Mouse (Mus musculus) liver, embryonic 14 days (tissue): ENCODE results near the gene Polr2i. TPM values are rescaled to one million over a fixed set of nuclear protein-coding genes. Genes with fewer than 3 reads are reported as not detected.

Experiments used
- polyA plus RNA-seq: library from polyadenylated mRNA; depleted of rRNA; stranded (reverse); fragments of >200 nt; gene quantifications from 2 replicates; pipeline ENCODE4 v1.2.3, GENCODE M21; 2012; rRNA removed

Gene Polr2i
- 64.7 and 70.6 TPM in 2 replicates for polyA plus RNA-seq

DNA sequence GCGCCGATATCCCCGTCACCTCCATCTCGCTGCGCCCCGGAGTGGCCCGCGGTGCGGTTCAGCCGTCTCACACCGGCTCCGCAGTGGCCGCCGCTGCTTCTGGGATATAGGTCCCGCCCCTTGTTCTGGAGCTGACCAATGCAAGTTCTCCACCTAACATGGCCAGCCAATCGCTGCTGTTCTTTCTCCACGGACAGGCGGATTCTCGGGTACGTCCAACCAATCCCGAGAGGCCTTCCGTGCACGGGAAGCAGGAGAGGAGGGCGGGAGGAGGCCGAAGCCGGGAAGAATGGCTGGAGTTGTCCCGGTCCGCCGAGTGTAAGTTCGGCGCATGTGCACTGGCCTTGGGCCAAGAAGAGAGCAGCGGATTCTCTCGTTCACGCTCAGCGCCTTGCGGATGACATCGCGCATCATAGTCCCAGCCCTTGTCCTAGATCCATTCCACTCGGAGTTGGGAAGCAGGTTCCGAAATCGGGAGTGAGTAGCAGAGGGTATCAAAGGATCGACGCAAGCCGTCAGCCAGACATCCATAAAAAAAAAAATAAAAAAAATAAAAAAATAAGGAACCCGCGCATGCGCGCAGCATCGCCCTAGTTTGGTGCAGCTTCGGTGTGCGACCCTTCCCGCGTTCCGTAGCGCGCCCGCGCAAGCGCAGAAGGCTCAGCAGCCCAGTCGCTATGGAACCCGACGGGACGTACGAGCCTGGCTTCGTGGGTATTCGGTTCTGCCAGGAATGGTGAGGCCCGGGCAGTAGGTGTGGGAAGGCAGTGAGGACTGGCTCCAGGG, at the start of gene Polr2i, which contains the start of gene Tbcb:
Gene Polr2i, plus strand, starts transcription at position 280 of the 786 bp plus-strand sequence.
Gene Tbcb, minus strand, starts transcription at position 604 of the 786 bp plus-strand sequence.

DNA sequence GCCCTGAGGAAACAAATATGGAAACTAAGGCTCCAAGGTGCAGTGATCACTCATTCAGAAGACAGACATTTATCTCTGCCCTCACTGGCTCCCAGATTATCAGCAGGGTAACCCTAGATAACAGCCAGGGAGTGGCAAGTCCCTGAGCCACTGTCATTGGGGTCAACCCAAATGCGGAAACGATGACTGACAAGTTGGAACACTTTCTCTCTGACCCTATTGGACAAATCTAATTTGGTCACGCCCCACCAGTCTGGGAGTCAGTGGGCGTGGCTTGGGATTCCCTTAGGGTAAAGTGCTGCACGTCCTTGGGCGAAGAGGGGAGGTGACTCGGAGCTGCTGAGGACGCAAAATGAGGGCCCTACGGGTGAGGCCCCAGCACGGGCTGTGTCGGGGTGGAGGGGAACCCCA, 47.9 kb upstream of the Polr2i start, which contains the start of gene Cox7a1:
Gene Cox7a1, plus strand, starts transcription at position 266 of the 411 bp plus-strand sequence.

DNA sequence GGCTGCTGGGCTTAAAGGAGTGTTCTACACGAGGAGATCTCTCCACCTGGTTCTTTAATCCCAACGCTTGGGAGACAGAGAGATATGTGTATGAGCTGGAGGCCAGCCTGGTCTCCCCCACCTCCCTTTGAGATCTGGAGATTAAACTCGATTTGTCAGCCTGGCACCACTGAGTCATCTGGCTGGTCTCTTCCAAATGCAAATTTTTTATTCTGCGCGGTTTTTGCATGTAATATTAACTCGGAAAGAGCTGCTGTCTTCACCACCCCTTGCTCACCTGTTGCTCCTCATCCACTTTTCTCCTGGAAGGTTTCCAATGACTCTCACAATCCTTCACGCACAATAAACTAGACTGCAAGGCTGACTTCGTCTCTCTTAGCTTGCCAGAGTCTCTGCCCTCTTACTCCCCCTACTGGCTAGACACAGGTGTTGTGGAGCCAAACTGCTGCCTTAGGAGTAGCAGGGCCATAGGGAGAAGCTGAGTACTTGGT, 33.2 kb upstream of the Polr2i start, which contains the start of gene Capns1:
Gene Capns1, minus strand, starts transcription at position 331 of the 491 bp plus-strand sequence.

DNA sequence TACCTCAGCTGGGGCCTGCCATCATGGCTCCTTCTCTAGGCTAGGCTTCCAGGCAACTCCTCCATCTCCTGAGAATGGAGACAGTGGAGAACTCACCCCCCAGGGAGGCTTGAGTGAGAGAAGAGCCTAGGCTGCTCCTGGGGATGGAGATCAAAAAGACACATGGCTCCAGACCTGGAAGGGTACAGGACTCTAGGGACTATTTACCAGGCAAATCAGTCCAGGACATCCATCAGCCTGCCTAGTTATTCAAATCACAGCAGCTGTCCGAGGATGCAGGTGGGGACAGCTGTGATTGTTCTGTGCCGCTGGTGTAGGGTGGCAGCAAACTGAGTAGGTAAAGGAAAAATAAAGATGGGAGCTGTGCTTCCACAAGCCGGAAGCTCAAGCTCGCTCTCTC, 3.9 kb downstream of the Polr2i start, which contains the start of gene Ovol3:
Gene Ovol3, minus strand, starts transcription at position 101 of the 400 bp plus-strand sequence.

DNA sequence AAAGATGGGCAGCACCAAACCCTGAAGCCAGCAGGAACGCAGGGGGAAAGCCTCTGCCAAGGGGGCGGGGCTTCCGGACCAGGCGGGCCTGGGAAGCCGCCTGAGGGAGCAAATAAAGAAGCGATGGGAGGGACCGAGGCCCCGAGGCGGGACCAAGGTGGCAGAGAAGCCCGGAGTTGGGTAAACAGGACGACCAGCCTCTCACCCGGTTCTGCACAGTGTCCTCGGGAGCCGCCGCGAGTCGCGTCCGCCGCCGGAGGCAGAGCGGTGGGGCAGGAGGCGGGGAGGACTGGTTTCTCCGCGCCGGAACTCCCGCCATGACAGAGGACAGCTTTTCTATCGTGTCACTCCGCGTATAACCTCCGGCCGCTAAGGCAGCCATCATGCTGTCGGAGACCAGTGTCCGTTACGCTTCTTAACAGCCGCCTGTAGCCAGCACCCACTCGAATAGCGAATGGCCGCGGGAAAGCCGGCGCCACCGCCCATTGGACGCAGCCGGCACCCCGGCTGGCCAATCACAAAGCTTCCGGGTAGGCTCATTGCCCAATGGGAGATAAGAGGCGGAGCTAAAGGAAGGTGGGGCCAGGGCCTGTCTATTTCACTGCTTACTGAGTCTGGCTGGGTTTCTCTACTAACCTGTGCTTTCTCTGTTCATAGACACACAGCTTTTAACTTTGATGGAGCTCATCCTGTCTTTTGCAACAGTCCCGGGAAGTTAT, 48.4 kb downstream of the Polr2i start, which contains the start of the genes Thap8 and Wdr62:
Gene Thap8, plus strand, starts transcription at position 144 of the 719 bp plus-strand sequence.
Gene Wdr62, minus strand, starts transcription at position 469 of the 719 bp plus-strand sequence.

Other genes with a start within 250 kb of the Polr2i start
- gene Zfp568, start 248.0 kb upstream of the Polr2i start, polyA plus RNA-seq = 5.8 and 6.6 TPM in 2 replicates
- gene Zfp14, start 180.6 kb upstream of the Polr2i start, polyA plus RNA-seq = 0.31 and 0.33 TPM in 2 replicates
- 0.60 and 0.68 TPM in 2 replicates for gene Zfp82, start 159.0 kb upstream of the Polr2i start, polyA plus RNA-seq
- 0.02 TPM in 2 replicates for gene Gm26920, start 141.5 kb upstream of the Polr2i start, polyA plus RNA-seq
- gene Zfp566, start 141.4 kb upstream of the Polr2i start, polyA plus RNA-seq = 1.1 and 1.2 TPM in 2 replicates
- 5.0 and 5.6 TPM in 2 replicates for gene Zfp260, start 137.2 kb upstream of the Polr2i start, polyA plus RNA-seq
- 0.57 and 0.73 TPM in 2 replicates for gene Zfp382, start 110.0 kb upstream of the Polr2i start, polyA plus RNA-seq
- gene Zfp146, start 62.2 kb upstream of the Polr2i start, polyA plus RNA-seq = 22.7 and 23.5 TPM in 2 replicates
- gene Cox7a1, start 47.8 kb upstream of the Polr2i start, polyA plus RNA-seq = 2.8 and 3.4 TPM in 2 replicates
- gene Capns1, start 33.1 kb upstream of the Polr2i start, polyA plus RNA-seq = 109 and 119 TPM in 2 replicates
- gene Tbcb, start 324 bp downstream of the Polr2i start, polyA plus RNA-seq = 24.6 and 27.0 TPM in 2 replicates
- gene Ovol3, start 3.8 kb downstream of the Polr2i start, polyA plus RNA-seq = 0.07 TPM in 1 of 2 replicates, not detected in the other
- gene Thap8, start 48.1 kb downstream of the Polr2i start, polyA plus RNA-seq = not detected in 2 replicates
- gene Wdr62, start 48.5 kb downstream of the Polr2i start, polyA plus RNA-seq = 12.3 and 12.9 TPM in 2 replicates
- gene Clip3, start 59.8 kb downstream of the Polr2i start, polyA plus RNA-seq = 0.85 and 0.99 TPM in 2 replicates
- gene Alkbh6, start 76.8 kb downstream of the Polr2i start, polyA plus RNA-seq = 13.6 and 13.9 TPM in 2 replicates
- 9.4 and 10.6 TPM in 2 replicates for gene Syne4, start 82.9 kb downstream of the Polr2i start, polyA plus RNA-seq
- gene E130208F15Rik, start 89.8 kb downstream of the Polr2i start, polyA plus RNA-seq = 0.12 and 0.16 TPM in 2 replicates
- 4.5 and 5.2 TPM in 2 replicates for gene Sdhaf1, start 91.9 kb downstream of the Polr2i start, polyA plus RNA-seq
- gene Lrfn3, start 130.8 kb downstream of the Polr2i start, polyA plus RNA-seq = 1.1 and 1.2 TPM in 2 replicates
- 65.2 and 83.0 TPM in 2 replicates for gene Tyrobp, start 181.8 kb downstream of the Polr2i start, polyA plus RNA-seq
- gene Hcst, start 187.9 kb downstream of the Polr2i start, polyA plus RNA-seq = 2.0 and 2.7 TPM in 2 replicates
- gene Nfkbid, start 189.8 kb downstream of the Polr2i start, polyA plus RNA-seq = 0.76 and 1.2 TPM in 2 replicates
- gene Aplp1, start 213.6 kb downstream of the Polr2i start, polyA plus RNA-seq = 2.6 and 3.0 TPM in 2 replicates
- 0.06 and 0.09 TPM in 2 replicates for gene Kirrel2, start 225.7 kb downstream of the Polr2i start, polyA plus RNA-seq
- gene Nphs1, start 226.4 kb downstream of the Polr2i start, polyA plus RNA-seq = 0.06 and 0.07 TPM in 2 replicates